Mouse (Mus musculus): Measurements from ENCODE around the gene Cul9. TPM values are rescaled to one million over a fixed set of nuclear protein-coding genes. Genes with fewer than 3 reads are reported as not detected.

Cul9 gene
- 16.4 and 17.0 TPM in 2 replicates for polyA plus RNA-seq (2015; fragmentation: Nextera tagmentation; extraction: Ambion mirVana)

- no peaks in the 10 kb centered on the region for H3K9me3 ChIP-seq
- 2% methylated on average over 49 of the region's 49 CpGs for WGBS
- H3K27ac ChIP-seq (replicated peaks), result 0 out of 2 replicates have a peak within 1 kb of the TSS, but pooled peaks have one; percentile 15
- peak; percentile 91 for ATAC-seq (ENCODE audit: low read depth)
- peaks cover 27% of the 10 kb centered on the region for H3K4me1 ChIP-seq (replicated peaks)
- peak within 1 kb of the TSS; percentile 83 for H3K9ac ChIP-seq
- peaks cover 12% of the 10 kb centered on the region for H3K27me3 ChIP-seq
- peaks cover 55% of the 10 kb centered on the region for H3K36me3 ChIP-seq
- peak within 1 kb of the TSS; percentile 64 for H3K4me3 ChIP-seq
- H3K4me2 ChIP-seq, result peak within 1 kb of the TSS; percentile 81
Observed at GRCm38 (mm10) chr17:46545813-46546564, at the start of gene Cul9. Gene Cul9, minus strand, starts transcription at chr17:46546388.

GRCm38 (mm10) chr17:46595336-46595735 is 49.1 kb upstream of the Cul9 start:
- H3K9ac ChIP-seq, result no peak overlapping the region
- WGBS, result 85% methylated on average over 6 of the region's 6 CpGs
- H3K27me3 ChIP-seq, result no peaks in the 10 kb centered on the region
- peaks cover 15% of the 10 kb centered on the region for H3K36me3 ChIP-seq
- H3K9me3 ChIP-seq, result no peaks in the 10 kb centered on the region
- H3K4me2 ChIP-seq, result no peak overlapping the region
- H3K27ac ChIP-seq (replicated peaks), result peak overlapping the region; percentile 55; the same call in 1 of the 2 replicates
- no peak overlapping the region for H3K4me3 ChIP-seq
- H3K4me1 ChIP-seq (replicated peaks), result peaks cover 24% of the 10 kb centered on the region
- ATAC-seq (ENCODE audit: low read depth), result no peak

GRCm38 (mm10) chr17:46594606-46595005 is 48.4 kb upstream of the Cul9 start:
- peaks cover 24% of the 10 kb centered on the region for H3K4me1 ChIP-seq (replicated peaks)
- no peak overlapping the region for H3K4me3 ChIP-seq
- H3K36me3 ChIP-seq, result peaks cover 22% of the 10 kb centered on the region
- WGBS, result 39% methylated on average over 9 of the region's 9 CpGs
- no peak overlapping the region for H3K9ac ChIP-seq
- H3K4me2 ChIP-seq, result no peak overlapping the region
- H3K27me3 ChIP-seq, result no peaks in the 10 kb centered on the region
- peak; percentile 49; the same call in 1 of the 2 replicates for ATAC-seq (ENCODE audit: low read depth)
- H3K9me3 ChIP-seq, result no peaks in the 10 kb centered on the region
- peak overlapping the region; percentile 55; the same call in 1 of the 2 replicates for H3K27ac ChIP-seq (replicated peaks)

- Histone ChIP-seq H3K27me3 (no peaks in the 10 kb centered on the region), H3K27ac (replicated peaks) (no peak overlapping the region), H3K4me1 (replicated peaks) (peaks cover 24% of the 10 kb centered on the region), H3K4me3 (no peak overlapping the region), H3K4me2 (no peak overlapping the region), H3K36me3 (peaks cover 37% of the 10 kb centered on the region), H3K9me3 (no peaks in the 10 kb centered on the region), H3K9ac (no peak overlapping the region)
- no peak for ATAC-seq (ENCODE audit: low read depth)
- 82% methylated on average over 4 of the region's 4 CpGs for WGBS
Observed at GRCm38 (mm10) chr17:46593124-46593523, 46.9 kb upstream of the Cul9 start.

GRCm38 (mm10) chr17:46591406-46591805 is 45.2 kb upstream of the Cul9 start:
- H3K4me2 ChIP-seq, result no peak overlapping the region
- H3K4me3 ChIP-seq, result no peak overlapping the region
- no peak overlapping the region for H3K9ac ChIP-seq
- 85% methylated on average over 19 of the region's 19 CpGs for WGBS
- peaks cover 46% of the 10 kb centered on the region for H3K36me3 ChIP-seq
- H3K4me1 ChIP-seq (replicated peaks), result peaks cover 24% of the 10 kb centered on the region
- no peaks in the 10 kb centered on the region for H3K9me3 ChIP-seq
- H3K27me3 ChIP-seq, result no peaks in the 10 kb centered on the region
- ATAC-seq (ENCODE audit: low read depth), result no peak
- H3K27ac ChIP-seq (replicated peaks), result no peak overlapping the region

GRCm38 (mm10) chr17:46590439-46590838 is 44.3 kb upstream of the Cul9 start:
- H3K4me1 ChIP-seq (replicated peaks), result peaks cover 21% of the 10 kb centered on the region
- ATAC-seq (ENCODE audit: low read depth), result no peak
- WGBS, result 87% methylated on average over 7 of the region's 7 CpGs
- no peak overlapping the region for H3K4me3 ChIP-seq
- H3K27me3 ChIP-seq, result no peaks in the 10 kb centered on the region
- H3K36me3 ChIP-seq, result peaks cover 55% of the 10 kb centered on the region
- no peak overlapping the region for H3K4me2 ChIP-seq
- no peak overlapping the region for H3K27ac ChIP-seq (replicated peaks)
- no peaks in the 10 kb centered on the region for H3K9me3 ChIP-seq
- H3K9ac ChIP-seq, result no peak overlapping the region

- Histone ChIP-seq H3K4me2 (no peak overlapping the region), H3K9me3 (no peaks in the 10 kb centered on the region), H3K27ac (replicated peaks) (no peak overlapping the region), H3K27me3 (no peaks in the 10 kb centered on the region), H3K36me3 (peaks cover 61% of the 10 kb centered on the region), H3K4me1 (replicated peaks) (peaks cover 15% of the 10 kb centered on the region), H3K9ac (no peak overlapping the region), H3K4me3 (no peak overlapping the region)
- WGBS, result 92% methylated on average over 16 of the region's 16 CpGs
- ATAC-seq (ENCODE audit: low read depth), result no peak
Observed at GRCm38 (mm10) chr17:46589635-46590314, 43.6 kb upstream of the Cul9 start.

- Histone ChIP-seq H3K4me3 (no peak overlapping the region), H3K27ac (replicated peaks) (no peak overlapping the region), H3K36me3 (peaks cover 65% of the 10 kb centered on the region), H3K9me3 (no peaks in the 10 kb centered on the region), H3K27me3 (no peaks in the 10 kb centered on the region), H3K9ac (no peak overlapping the region), H3K4me2 (no peak overlapping the region), H3K4me1 (replicated peaks) (peaks cover 9% of the 10 kb centered on the region)
- WGBS, result 93% methylated on average over 6 of the region's 6 CpGs
- ATAC-seq (ENCODE audit: low read depth), result no peak
Observed at GRCm38 (mm10) chr17:46588913-46589312, 42.7 kb upstream of the Cul9 start.

- Histone ChIP-seq H3K9me3 (no peaks in the 10 kb centered on the region), H3K36me3 (peaks cover 65% of the 10 kb centered on the region), H3K4me2 (no peak overlapping the region), H3K4me3 (no peak overlapping the region), H3K27ac (replicated peaks) (no peak overlapping the region), H3K9ac (no peak overlapping the region), H3K4me1 (replicated peaks) (peaks cover 5% of the 10 kb centered on the region), H3K27me3 (no peaks in the 10 kb centered on the region)
- WGBS, result 92% methylated on average over 9 of the region's 9 CpGs
- no peak for ATAC-seq (ENCODE audit: low read depth)
Observed at GRCm38 (mm10) chr17:46588173-46588572, 42.0 kb upstream of the Cul9 start.

GRCm38 (mm10) chr17:46586327-46586726 is 40.1 kb upstream of the Cul9 start:
- WGBS, result 90% methylated on average over 8 of the region's 8 CpGs
- Histone ChIP-seq H3K36me3 (peaks cover 81% of the 10 kb centered on the region), H3K4me3 (no peak overlapping the region), H3K9me3 (no peaks in the 10 kb centered on the region), H3K27me3 (no peaks in the 10 kb centered on the region), H3K4me1 (replicated peaks) (no peaks in the 10 kb centered on the region), H3K9ac (no peak overlapping the region), H3K27ac (replicated peaks) (no peak overlapping the region), H3K4me2 (no peak overlapping the region)
- ATAC-seq (ENCODE audit: low read depth), result no peak

GRCm38 (mm10) chr17:46578650-46579049 is 32.5 kb upstream of the Cul9 start:
- no peak overlapping the region for H3K9ac ChIP-seq
- H3K27ac ChIP-seq (replicated peaks), result no peak overlapping the region
- no peak overlapping the region for H3K4me2 ChIP-seq
- H3K36me3 ChIP-seq, result peaks cover 87% of the 10 kb centered on the region
- H3K27me3 ChIP-seq, result no peaks in the 10 kb centered on the region
- H3K4me3 ChIP-seq, result no peak overlapping the region
- ATAC-seq (ENCODE audit: low read depth), result 0 out of 2 replicates have a peak, but pooled peaks have one; percentile 23
- H3K4me1 ChIP-seq (replicated peaks), result no peaks in the 10 kb centered on the region
- H3K9me3 ChIP-seq, result peaks cover 5% of the 10 kb centered on the region; the same call in 1 of the 2 replicates
- 83% methylated on average over 5 of the region's 5 CpGs for WGBS

- no peaks in the 10 kb centered on the region for H3K27me3 ChIP-seq
- H3K4me3 ChIP-seq, result no peak overlapping the region
- H3K9me3 ChIP-seq, result peaks cover 5% of the 10 kb centered on the region; the same call in 1 of the 2 replicates
- WGBS, result 86% methylated on average over 13 of the region's 13 CpGs
- peaks cover 92% of the 10 kb centered on the region for H3K36me3 ChIP-seq
- no peak for ATAC-seq (ENCODE audit: low read depth)
- no peaks in the 10 kb centered on the region for H3K4me1 ChIP-seq (replicated peaks)
- H3K9ac ChIP-seq, result no peak overlapping the region
- H3K27ac ChIP-seq (replicated peaks), result no peak overlapping the region
- no peak overlapping the region for H3K4me2 ChIP-seq
Observed at GRCm38 (mm10) chr17:46576070-46576469, 29.9 kb upstream of the Cul9 start.

All from neural tube, embryonic 13.5 days (tissue).